Mouse (Mus musculus) bone marrow macrophage, adult 2 months (primary cell): Measurements from ENCODE around the gene Fam227a.

Experiments used
- CTCF ChIP-seq: IDR thresholded peaks from 2 replicates; pipeline ENCODE4 v1.5.1; 2012; ENCODE audit warnings: low read depth, mild to moderate bottlenecking, low read length, moderate library complexity
- POLR2A ChIP-seq: IDR thresholded peaks from 2 replicates; pipeline ENCODE4 v1.6.1; 2012; ENCODE audit warnings: mild to moderate bottlenecking, low read depth, low read length, borderline replicate concordance

DNA sequence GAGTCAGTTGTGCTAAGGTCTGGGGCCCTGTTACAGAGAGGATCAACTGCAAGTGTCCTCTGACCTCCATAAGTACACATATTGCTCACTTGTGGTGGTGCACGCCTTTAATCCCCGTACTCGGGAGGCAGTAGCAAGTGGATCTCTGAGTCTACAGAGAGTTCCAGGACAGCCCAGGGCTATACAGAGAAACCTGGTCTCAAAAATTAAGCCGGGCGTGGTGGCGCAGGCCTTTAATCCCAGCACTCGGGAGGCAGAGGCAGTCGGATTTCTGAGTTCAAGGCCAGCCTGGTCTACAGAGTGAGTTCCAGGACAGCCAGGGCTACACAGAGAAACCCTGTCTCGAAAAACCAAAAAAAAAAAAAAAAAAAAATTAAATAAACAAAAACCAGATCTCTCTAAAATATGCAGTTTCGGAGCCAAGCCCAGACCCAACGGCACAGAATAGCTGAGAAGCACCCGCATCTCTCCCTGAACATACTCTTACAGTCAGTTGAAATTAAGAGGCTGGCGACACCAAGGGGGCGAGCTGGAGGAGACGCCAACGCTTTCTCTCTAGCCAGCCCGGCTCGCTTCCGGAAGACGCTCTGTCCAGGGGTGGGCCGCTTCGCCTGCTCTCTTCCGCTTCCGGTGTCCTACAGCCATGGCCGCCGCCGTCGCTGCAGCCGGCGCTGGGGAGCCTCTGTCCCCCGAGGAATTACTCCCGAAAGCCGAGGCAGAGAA lies 11.7 kb upstream of the Fam227a start, which contains the start of gene Tomm22:
- no peak for TF ChIP-seq CTCF
- no peak for TF ChIP-seq POLR2A
